ENCODE assay signal across 8 mouse cellular contexts in the genomic region with DNA sequence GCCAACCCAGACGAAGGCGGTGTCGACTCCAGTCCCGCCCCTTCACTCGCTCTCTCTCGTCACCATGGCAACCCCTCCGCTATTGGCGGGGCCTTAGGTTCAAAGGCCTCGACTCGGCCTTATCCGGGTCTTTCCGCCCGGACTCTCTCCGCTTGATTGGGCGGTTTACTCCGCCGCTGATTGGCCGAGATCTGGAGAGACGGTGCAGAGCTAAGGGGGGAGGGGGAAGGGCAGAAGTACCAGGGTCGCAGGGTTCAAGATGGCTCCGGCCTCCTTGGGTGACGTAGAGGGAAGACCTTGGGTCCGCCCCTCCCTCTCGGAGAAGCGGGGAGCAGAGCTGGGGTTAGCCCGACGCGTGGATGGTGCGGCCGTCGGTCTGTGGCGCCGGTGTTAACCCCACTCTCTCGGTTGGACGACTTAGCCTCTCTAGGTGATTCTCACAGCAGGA. TPM values are rescaled to one million over a fixed set of nuclear protein-coding genes. Genes with fewer than 3 reads are reported as not detected.
DNase-seq lines count a peak whose midpoint lies in the region; ATAC-seq and TF ChIP-seq lines count a peak whose summit lies in the region.

Gene Agpat1, plus strand, starts transcription at position 202 of the 448 bp plus-strand sequence.

- no peaks in the 10 kb centered on the region for H3K9me3 ChIP-seq in ES-Bruce4 (replicated peaks; ENCODE audit: control insufficient read depth, insufficient read depth, low read length, poor library complexity, severe bottlenecking)
- no peaks in the 10 kb centered on the region for H3K9me3 ChIP-seq in forebrain, embryonic 16.5 days (ENCODE audit: control insufficient read depth, low read length)
- H3K9me3 ChIP-seq in liver, postnatal 0 days (ENCODE audit: low read length): no peaks in the 10 kb centered on the region
- no peaks in the 10 kb centered on the region for H3K9me3 ChIP-seq in neural tube, embryonic 13.5 days

- peak within 1 kb of the TSS; percentile 99 for H3K4me3 ChIP-seq in ES-Bruce4 (ENCODE audit: low read depth, low read length)
- peak within 1 kb of the TSS; percentile 94 for H3K4me3 ChIP-seq in forebrain, embryonic 16.5 days (replicated peaks; ENCODE audit: low read length)
- H3K4me3 ChIP-seq in liver, postnatal 0 days (ENCODE audit: low read depth, low read length): peak within 1 kb of the TSS; percentile 77
- peak within 1 kb of the TSS; percentile 78 for H3K4me3 ChIP-seq in neural tube, embryonic 13.5 days
- peak within 1 kb of the TSS; percentile 90 for H3K4me3 ChIP-seq in testis, adult 2 months (ENCODE audit: control insufficient read depth, low read depth, low read length)

- TF ChIP-seq EP300 in ES-Bruce4 (IDR thresholded peaks at IDR 0.05; ENCODE audit: insufficient read depth, low read depth, low read length): no peak
- TF ChIP-seq EP300 in liver, postnatal 0 days (IDR thresholded peaks at IDR 0.05; ENCODE audit: low read depth): no peak

- WGBS in forebrain, embryonic 16.5 days: under 1% methylated on average over 33 of the region's 35 CpGs
- 0% methylated on average over 35 of the region's 35 CpGs for WGBS in liver, postnatal 0 days (ENCODE audit: insufficient replicate concordance)
- WGBS in neural tube, embryonic 13.5 days: under 1% methylated on average over 35 of the region's 35 CpGs

- H3K4me1 ChIP-seq in ES-Bruce4 (ENCODE audit: control insufficient read depth, insufficient read depth, low read length): peaks cover 3% of the 10 kb centered on the region
- H3K4me1 ChIP-seq in forebrain, embryonic 16.5 days (replicated peaks; ENCODE audit: control insufficient read depth, insufficient read depth, low read length): peaks cover 43% of the 10 kb centered on the region
- H3K4me1 ChIP-seq in liver, postnatal 0 days (ENCODE audit: insufficient read depth): peaks cover 53% of the 10 kb centered on the region
- H3K4me1 ChIP-seq in neural tube, embryonic 13.5 days (replicated peaks): peaks cover 54% of the 10 kb centered on the region
- peaks cover 10% of the 10 kb centered on the region for H3K4me1 ChIP-seq in testis, adult 2 months (ENCODE audit: control insufficient read depth, insufficient read depth, low read length)

- peak; percentile 72 for TF ChIP-seq POLR2A in ES-Bruce4 (IDR thresholded peaks at IDR 0.05; ENCODE audit: insufficient read depth, low read length)
- peak; percentile 98 for TF ChIP-seq POLR2A in testis, adult 2 months (IDR thresholded peaks at IDR 0.05; ENCODE audit: control insufficient read depth, low read depth, low read length)

- peak within 1 kb of the TSS; percentile 81 for H3K9ac ChIP-seq in ES-Bruce4 (ENCODE audit: low read depth, poor library complexity, severe bottlenecking)
- peak within 1 kb of the TSS; percentile 96 for H3K9ac ChIP-seq in forebrain, embryonic 16.5 days (replicated peaks; ENCODE audit: low read depth, low read length)
- H3K9ac ChIP-seq in liver, postnatal 0 days (replicated peaks): peak within 1 kb of the TSS; percentile 86
- H3K9ac ChIP-seq in neural tube, embryonic 13.5 days: peak within 1 kb of the TSS; percentile 99

- ATAC-seq in forebrain, embryonic 16.5 days: peak; percentile 82
- ATAC-seq in liver, postnatal 0 days: peak; percentile 83
- peak; percentile 90 for ATAC-seq in neural tube, embryonic 13.5 days (ENCODE audit: low read depth)

- no peaks in the 10 kb centered on the region for H3K27me3 ChIP-seq in ES-Bruce4 (ENCODE audit: control insufficient read depth, insufficient read depth, low read length, poor library complexity, severe bottlenecking)
- H3K27me3 ChIP-seq in forebrain, embryonic 16.5 days (replicated peaks; ENCODE audit: control insufficient read depth, insufficient read depth, low read length): no peaks in the 10 kb centered on the region
- H3K27me3 ChIP-seq in liver, postnatal 0 days (ENCODE audit: insufficient read depth, low read length): no peaks in the 10 kb centered on the region
- no peaks in the 10 kb centered on the region for H3K27me3 ChIP-seq in neural tube, embryonic 13.5 days
- no peaks in the 10 kb centered on the region for H3K27me3 ChIP-seq in testis, adult 2 months (ENCODE audit: control insufficient read depth, insufficient read depth, low read length)

- H3K36me3 ChIP-seq in ES-Bruce4 (ENCODE audit: control insufficient read depth, insufficient read depth, low read length, poor library complexity, severe bottlenecking): 0 out of 2 replicates have a peak, but pooled peaks cover 4% of the 10 kb centered on the region
- H3K36me3 ChIP-seq in forebrain, embryonic 16.5 days (ENCODE audit: control insufficient read depth, insufficient read depth): peaks cover 8% of the 10 kb centered on the region
- peaks cover 15% of the 10 kb centered on the region for H3K36me3 ChIP-seq in liver, postnatal 0 days (replicated peaks; ENCODE audit: insufficient read depth, low read length)
- H3K36me3 ChIP-seq in neural tube, embryonic 13.5 days: peaks cover 23% of the 10 kb centered on the region
- no peaks in the 10 kb centered on the region for H3K36me3 ChIP-seq in testis, adult 2 months (ENCODE audit: control insufficient read depth, insufficient read depth, low read length)

- peak; percentile 98 for DNase-seq in cerebellum, adult 11 months
- peak; percentile 98 for DNase-seq in heart, postnatal 25 days (ENCODE audit: low spot score)
- DNase-seq in layer of hippocampus, adult 11-12 months (ENCODE audit: low spot score): peak; percentile 99
- peak; percentile 99 for DNase-seq in liver, postnatal 0 days

- H3K4me2 ChIP-seq in forebrain, embryonic 16.5 days (ENCODE audit: low read length): peak within 1 kb of the TSS; percentile 93
- H3K4me2 ChIP-seq in liver, postnatal 0 days (ENCODE audit: low read depth, low read length): peak within 1 kb of the TSS; percentile 97
- H3K4me2 ChIP-seq in neural tube, embryonic 13.5 days: peak within 1 kb of the TSS; percentile 99

- H3K27ac ChIP-seq in ES-Bruce4 (ENCODE audit: insufficient read depth, low read length): peak within 1 kb of the TSS; percentile 12
- peak within 1 kb of the TSS; percentile 75 for H3K27ac ChIP-seq in forebrain, embryonic 16.5 days (ENCODE audit: low read length)
- peak within 1 kb of the TSS; percentile 96 for H3K27ac ChIP-seq in liver, postnatal 0 days (ENCODE audit: low read depth)
- H3K27ac ChIP-seq in neural tube, embryonic 13.5 days (replicated peaks): peak within 1 kb of the TSS; percentile 93
- H3K27ac ChIP-seq in testis, adult 2 months (ENCODE audit: control insufficient read depth, insufficient read depth, low read depth, low read length): peak within 1 kb of the TSS; percentile 97

- TF ChIP-seq CTCF in ES-Bruce4 (IDR thresholded peaks at IDR 0.05; ENCODE audit: low read depth, low read length): no peak
- TF ChIP-seq CTCF in liver, postnatal 0 days (IDR thresholded peaks at IDR 0.05; ENCODE audit: low read depth): no peak
- TF ChIP-seq CTCF in testis, adult 2 months (IDR thresholded peaks at IDR 0.05; ENCODE audit: control insufficient read depth, insufficient read depth, insufficient replicate concordance, low read depth, low read length): no peak

- intact Hi-C loops in heart, postnatal 25 days (cut with DNase I): no loop called here

RNA-seq across cellular contexts. Expression of gene Agpat1, which starts in this region (rescaled TPM):
- polyA plus RNA-seq in ES-Bruce4 (2011; ENCODE audit: insufficient read depth, insufficient read length, low read depth, missing spikeins): 66.8 and 81.7 TPM in 2 replicates
- polyA plus RNA-seq in forebrain, embryonic 16.5 days (2015; fragmentation: Nextera tagmentation; extraction: Ambion mirVana): 93.7 and 104 TPM in 2 replicates
- 10 to 100 TPM; 65.8 to 66.8 TPM for total RNA-seq in heart, postnatal 25 days (2021)
- 9.9 and 11.1 TPM in 2 replicates for polyA plus RNA-seq in liver, postnatal 0 days (2015; fragmentation: Nextera tagmentation; extraction: Ambion mirVana)
- 89.5 and 99.6 TPM in 2 replicates for polyA plus RNA-seq in neural tube, embryonic 13.5 days (2015; fragmentation: Nextera tagmentation; extraction: Ambion mirVana)
- polyA plus RNA-seq in testis, adult 2 months (2012; rRNA removed): 891 and 908 TPM in 2 replicates

Comparison
In these comparisons a context has a peak if more than half of its experiments do, and no peak if none do; other contexts are left out.
1. Peak in every context shown above with its lines: DNase-seq, ATAC-seq, H3K4me3 ChIP-seq and H3K27ac ChIP-seq.
2. H3K27ac ChIP-seq: peak in every context shown above with its lines; median percentile 97 in testis, adult 2 months; 96 in liver, postnatal 0 days; 93 in neural tube, embryonic 13.5 days; 75 in forebrain, embryonic 16.5 days; 12 in ES-Bruce4.